ENCODE assay signal across 21 mouse cellular contexts in genomic region chr4:8218004-8218403, GRCm38 (mm10). TPM values are rescaled to one million over a fixed set of nuclear protein-coding genes. Genes with fewer than 3 reads are reported as not detected.
A peak's percentile ranks its signal among the peaks of the same experiment; 100 is the strongest.
DNase-seq lines count a peak whose midpoint lies in the region; ATAC-seq lines count a peak whose summit lies in the region.
"Had no signal": no experiment of that assay in that cellular context is flagged by ENCODE, and none has a peak within 500 bp of the region (broad histone marks: within the 10 kb centered on the region; RNA-seq: fewer than 3 reads in every experiment).

No protein-coding gene starts in this region.

- no peak overlapping the region for H3K4me2 ChIP-seq in lung, embryonic 16.5 days (ENCODE audit: low read depth, low read length)
- H3K4me2 ChIP-seq in intestine, embryonic 16.5 days (ENCODE audit: low read depth, low read length): no peak overlapping the region
- no peak overlapping the region for H3K4me2 ChIP-seq in stomach, embryonic 16.5 days (ENCODE audit: low read depth, low read length)
- H3K4me2 ChIP-seq: liver, embryonic 12.5 days had no signal

- no peak overlapping the region for H3K4me3 ChIP-seq in lung, embryonic 16.5 days (ENCODE audit: low read length)
- H3K4me3 ChIP-seq in intestine, embryonic 16.5 days (ENCODE audit: low read length): no peak overlapping the region
- H3K4me3 ChIP-seq in stomach, embryonic 16.5 days (replicated peaks; ENCODE audit: low read length): no peak overlapping the region
- H3K4me3 ChIP-seq: forebrain, embryonic 10.5 days; hindbrain, embryonic 10.5 days; liver, embryonic 12.5 days; midbrain, embryonic 10.5 days had no signal

- ATAC-seq in CD4-positive, CD25-positive, alpha-beta regulatory T cell, adult 4 months: no peak
- ATAC-seq in lung, embryonic 16.5 days (ENCODE audit: low read depth): peak; percentile 76; the same call in 1 of the 2 replicates
- peak; percentile 91 for ATAC-seq in intestine, embryonic 16.5 days
- peak; percentile 85 for ATAC-seq in stomach, embryonic 16.5 days (ENCODE audit: insufficient read depth, low FRiP score)
- ATAC-seq: activated CD4-positive, CD25-positive, alpha-beta regulatory T cell, adult 4 months; forebrain, postnatal 0 days; hindbrain, postnatal 0 days; liver, embryonic 12.5 days had no signal

- no peak overlapping the region for H3K27ac ChIP-seq in lung, embryonic 16.5 days (ENCODE audit: low read length)
- H3K27ac ChIP-seq in intestine, embryonic 16.5 days (ENCODE audit: low read length): no peak overlapping the region
- no peak overlapping the region for H3K27ac ChIP-seq in stomach, embryonic 16.5 days (ENCODE audit: low read length)
- H3K27ac ChIP-seq: forebrain, embryonic 10.5 days; hindbrain, embryonic 10.5 days; hindbrain, postnatal 0 days; liver, embryonic 12.5 days; midbrain, embryonic 10.5 days had no signal

- peak; percentile 12 for DNase-seq in CD4-positive, CD25-positive, alpha-beta regulatory T cell, adult 2 months (ENCODE audit: low read depth, low spot score)
- no peak for DNase-seq in lung, postnatal 36 days
- no peak for DNase-seq in gastrocnemius, postnatal 36 days
- no peak for DNase-seq in kidney, postnatal 25 days
- DNase-seq: adrenal gland, postnatal 10 days; cerebellum, adult 9-11 months; embryo, embryonic 11 days; forebrain, postnatal 0 days; kidney, postnatal 4 days; lung, postnatal 14 days; thymus, adult 2 months had no signal

- H3K9ac ChIP-seq in lung, embryonic 16.5 days (ENCODE audit: low read length): no peak overlapping the region
- H3K9ac ChIP-seq in intestine, embryonic 16.5 days (ENCODE audit: low read depth, low read length): no peak overlapping the region
- H3K9ac ChIP-seq in stomach, embryonic 16.5 days (ENCODE audit: low read length): no peak overlapping the region
- H3K9ac ChIP-seq: forebrain, postnatal 0 days; liver, embryonic 12.5 days had no signal

- WGBS in lung, embryonic 16.5 days: 4% methylated on average over 3 of the region's 3 CpGs
- WGBS in intestine, embryonic 16.5 days: 40% methylated on average over 3 of the region's 3 CpGs
- WGBS in stomach, embryonic 16.5 days: 34% methylated on average over 3 of the region's 3 CpGs

- H3K36me3 ChIP-seq in lung, embryonic 16.5 days (ENCODE audit: control insufficient read depth, insufficient read depth, low read length): no peaks in the 10 kb centered on the region
- no peaks in the 10 kb centered on the region for H3K36me3 ChIP-seq in intestine, embryonic 16.5 days (ENCODE audit: control insufficient read depth, insufficient read depth, low read length)
- no peaks in the 10 kb centered on the region for H3K36me3 ChIP-seq in stomach, embryonic 16.5 days (ENCODE audit: control insufficient read depth, insufficient read depth, low read length)
- H3K36me3 ChIP-seq: forebrain, embryonic 10.5 days; hindbrain, embryonic 10.5 days; liver, embryonic 12.5 days; midbrain, embryonic 10.5 days had no signal

- peaks cover 8% of the 10 kb centered on the region for H3K4me1 ChIP-seq in lung, embryonic 16.5 days (replicated peaks; ENCODE audit: control insufficient read depth, insufficient read depth, low read length)
- peaks cover 19% of the 10 kb centered on the region for H3K4me1 ChIP-seq in intestine, embryonic 16.5 days (ENCODE audit: control insufficient read depth, insufficient read depth, low read length)
- peaks cover 11% of the 10 kb centered on the region; the same call in 1 of the 2 replicates for H3K4me1 ChIP-seq in stomach, embryonic 16.5 days (ENCODE audit: control insufficient read depth, insufficient read depth, low read length)
- H3K4me1 ChIP-seq: liver, embryonic 12.5 days had no signal

- no peaks in the 10 kb centered on the region for H3K9me3 ChIP-seq in lung, embryonic 16.5 days (ENCODE audit: control insufficient read depth, low read length)
- H3K9me3 ChIP-seq in intestine, embryonic 16.5 days (ENCODE audit: control insufficient read depth, low read length): no peaks in the 10 kb centered on the region
- no peaks in the 10 kb centered on the region for H3K9me3 ChIP-seq in stomach, embryonic 16.5 days (replicated peaks; ENCODE audit: control insufficient read depth, low read length)
- H3K9me3 ChIP-seq: forebrain, embryonic 10.5 days; hindbrain, embryonic 10.5 days; liver, embryonic 12.5 days; midbrain, embryonic 10.5 days had no signal

- intact Hi-C loops in gastrocnemius, postnatal 36 days (cut with DNase I): no loop called here

- H3K27me3 ChIP-seq in lung, embryonic 16.5 days (ENCODE audit: control insufficient read depth, insufficient read depth, low read depth, low read length): no peaks in the 10 kb centered on the region
- no peaks in the 10 kb centered on the region for H3K27me3 ChIP-seq in intestine, embryonic 16.5 days (replicated peaks; ENCODE audit: control insufficient read depth, insufficient read depth, low read length)
- no peaks in the 10 kb centered on the region for H3K27me3 ChIP-seq in stomach, embryonic 16.5 days (ENCODE audit: control insufficient read depth, insufficient read depth, low read length)
- H3K27me3 ChIP-seq: liver, embryonic 12.5 days had no signal

RNA-seq across cellular contexts. Expression of gene Car8, which starts 20.8 kb away (rescaled TPM):
- not detected for polyA plus RNA-seq in CD4-positive, CD25-positive, alpha-beta regulatory T cell, adult 4 months (2017; shearing (Covaris generic))
- 11.6 and 11.8 TPM in 2 replicates for polyA plus RNA-seq in lung, embryonic 16.5 days (2015; fragmentation: Nextera tagmentation; extraction: Ambion mirVana)
- polyA plus RNA-seq in intestine, embryonic 16.5 days (2015; fragmentation: Nextera tagmentation; extraction: Ambion mirVana): 54.2 TPM in 2 replicates
- 12.8 and 13.3 TPM in 2 replicates for polyA plus RNA-seq in stomach, embryonic 16.5 days (2015; fragmentation: Nextera tagmentation; extraction: Ambion mirVana)
- total RNA-seq in gastrocnemius, postnatal 36 days (2021): 1 to 10 TPM; 1.4 to 2.7 TPM
- polyA plus RNA-seq: activated CD4-positive, CD25-positive, alpha-beta regulatory T cell, adult 4 months had no signal

Comparison
In these comparisons a context has a peak if more than half of its experiments do, and no peak if none do; other contexts are left out.
1. RNA of gene Car8, which starts 20.8 kb away (polyA plus RNA-seq): 54.2 TPM in intestine, embryonic 16.5 days, 12.8 to 13.3 TPM in stomach, embryonic 16.5 days and 11.6 to 11.8 TPM in lung, embryonic 16.5 days; not detected in CD4-positive, CD25-positive, alpha-beta regulatory T cell, adult 4 months; every median in the first group is over 10 times any median in the second.